Mouse (Mus musculus) MEL (cell line): ENCODE results near the gene Robo1. TPM values are rescaled to one million over a fixed set of nuclear protein-coding genes. Genes with fewer than 3 reads are reported as not detected.

Source experiments
- DNase-seq: peaks from one replicate; pipeline ENCODE4 v3.0.0; 2011; ENCODE audit warnings: low read depth, low spot score
- H3K27ac ChIP-seq: 2 replicates; pipeline ENCODE4 v1.5.1; 2012; ENCODE audit warnings: low read depth, mild to moderate bottlenecking, control low read depth, low read length, moderate library complexity; ENCODE audit not compliant: control insufficient read depth
- H3K27me3 ChIP-seq, 2 experiments: fragments of 150-350 bp in 1 of 2; sonication (generic) in 1 of 2; 2 replicates each; pipeline ENCODE4 v1.6.1; 2012; ENCODE audit warnings: low read length in 2 of 2, mild to moderate bottlenecking in 2 of 2, improper control_type of control experiment in 1 of 2, moderate library complexity in 1 of 2; ENCODE audit not compliant: insufficient read depth in 2 of 2, control insufficient read depth in 1 of 2
- H3K36me3 ChIP-seq, 2 experiments: 2 replicates each; pipeline ENCODE4 v1.6.1; 2012 to 2014; ENCODE audit warnings: low read length in 2 of 2, improper control_type of control experiment in 1 of 2, inconsistent platforms in 1 of 2, mild to moderate bottlenecking in 1 of 2; ENCODE audit not compliant: insufficient read depth in 2 of 2, control insufficient read depth in 1 of 2
- H3K4me1 ChIP-seq, 2 experiments: fragments of 150-350 bp in 1 of 2; sonication (generic) in 1 of 2; 2 replicates each; pipeline ENCODE4 v1.6.1; 2012; ENCODE audit warnings: low read length in 2 of 2, improper control_type of control experiment in 1 of 2, mild to moderate bottlenecking in 1 of 2; ENCODE audit not compliant: insufficient read depth in 2 of 2, control insufficient read depth in 1 of 2
- H3K4me3 ChIP-seq, 2 experiments: fragments of 150-350 bp in 1 of 2; sonication (generic) in 1 of 2; 2 replicates each; pipeline ENCODE4 v1.5.1; 2012; ENCODE audit warnings: low read depth in 2 of 2, low read length in 2 of 2, mild to moderate bottlenecking in 2 of 2, moderate library complexity in 2 of 2, control low read depth in 1 of 2, improper control_type of control experiment in 1 of 2; ENCODE audit not compliant: control insufficient read depth in 1 of 2, insufficient read depth in 1 of 2
- H3K79me2 ChIP-seq: 2 replicates; pipeline ENCODE4 v1.6.1; 2012; ENCODE audit warnings: mild to moderate bottlenecking, low read length, moderate library complexity; ENCODE audit not compliant: control insufficient read depth, poor library complexity, insufficient read depth
- H3K9ac ChIP-seq: 2 replicates; pipeline ENCODE4 v1.6.1; 2012; ENCODE audit warnings: low read depth, mild to moderate bottlenecking, control low read depth, low read length, moderate library complexity; ENCODE audit not compliant: control insufficient read depth, poor library complexity, severe bottlenecking
- H3K9me3 ChIP-seq: fragments of 150-350 bp; sonication (generic); replicated peaks from 2 replicates; pipeline ENCODE4 v1.6.1; 2012; ENCODE audit warnings: mild to moderate bottlenecking, low read length, improper control_type of control experiment, moderate library complexity; ENCODE audit not compliant: insufficient read depth
- CTCF ChIP-seq, 3 experiments: IDR thresholded peaks in 2 of 3; conservative IDR thresholded peaks in 1 of 3; 2 replicates each; pipeline ENCODE4 v1.5.1; 2011 to 2012; ENCODE audit warnings: low read length in 3 of 3, low read depth in 2 of 3, mild to moderate bottlenecking in 2 of 3, improper control_type of control experiment in 1 of 3, inconsistent platforms in 1 of 3, mixed read lengths in 1 of 3, moderate library complexity in 1 of 3; ENCODE audit not compliant: control insufficient read depth in 1 of 3, insufficient read depth in 1 of 3, poor library complexity in 1 of 3, severe bottlenecking in 1 of 3
- E2F4 ChIP-seq: IDR thresholded peaks from 2 replicates; pipeline ENCODE4 v1.6.1; 2011; ENCODE audit warnings: low read depth, low read length, improper control_type of control experiment, borderline replicate concordance
- ETS1 ChIP-seq: IDR thresholded peaks from 2 replicates; pipeline ENCODE4 v1.6.1; 2012; ENCODE audit warnings: low read depth, mild to moderate bottlenecking, inconsistent platforms, low read length, improper control_type of control experiment, moderate library complexity
- JUND ChIP-seq: IDR thresholded peaks from 2 replicates; pipeline ENCODE4 v1.6.1; 2011; ENCODE audit warnings: low read depth, mild to moderate bottlenecking, improper control_type of control experiment, low read length
- KAT2A ChIP-seq: conservative IDR thresholded peaks from 2 replicates; pipeline ENCODE4 v1.6.1; 2012; ENCODE audit warnings: low read depth, low read length, improper control_type of control experiment, inconsistent platforms
- MAFK ChIP-seq: IDR thresholded peaks from 2 replicates; pipeline ENCODE4 v1.6.1; 2011; ENCODE audit warnings: low read depth, mild to moderate bottlenecking, low read length, improper control_type of control experiment, borderline replicate concordance
- MXI1 ChIP-seq: IDR thresholded peaks from 2 replicates; pipeline ENCODE4 v1.6.1; 2011; ENCODE audit warnings: mild to moderate bottlenecking, low read depth, low read length, improper control_type of control experiment
- MYB ChIP-seq: IDR thresholded peaks from 2 replicates; pipeline ENCODE4 v1.6.1; 2011; ENCODE audit warnings: mild to moderate bottlenecking, low read depth, low read length, improper control_type of control experiment
- POLR2AphosphoS2 ChIP-seq: IDR thresholded peaks from 2 replicates; pipeline ENCODE4 v1.6.1; 2011; ENCODE audit warnings: low read length, improper control_type of control experiment
- POLR2AphosphoS5 ChIP-seq: IDR thresholded peaks from 2 replicates; pipeline ENCODE4 v1.6.1; 2012; ENCODE audit warnings: low read depth, borderline replicate concordance, mild to moderate bottlenecking, inconsistent platforms, low read length, moderate library complexity, mixed read lengths
- RCOR1 ChIP-seq: IDR thresholded peaks from 2 replicates; pipeline ENCODE4 v1.6.1; 2012; ENCODE audit warnings: low read depth, mild to moderate bottlenecking, inconsistent platforms, low read length, improper control_type of control experiment
- SMC3 ChIP-seq: IDR thresholded peaks from 2 replicates; pipeline ENCODE4 v1.6.1; 2011; ENCODE audit warnings: low read depth, low read length, improper control_type of control experiment
- TAL1 ChIP-seq: IDR thresholded peaks from 2 replicates; pipeline ENCODE4 v1.6.1; 2012; ENCODE audit warnings: mild to moderate bottlenecking, inconsistent platforms, low read length, moderate library complexity, mixed read lengths
- TCF12 ChIP-seq: IDR thresholded peaks from 2 replicates; pipeline ENCODE4 v1.6.1; 2014; ENCODE audit warnings: low read depth, mild to moderate bottlenecking, inconsistent platforms, low read length, improper control_type of control experiment, moderate library complexity
- UBTF ChIP-seq: IDR thresholded peaks from 2 replicates; pipeline ENCODE4 v1.6.1; 2012; ENCODE audit warnings: low read depth, mild to moderate bottlenecking, inconsistent platforms, low read length, improper control_type of control experiment, moderate library complexity, borderline replicate concordance; ENCODE audit not compliant: insufficient read depth
- ZC3H11A ChIP-seq: IDR thresholded peaks from 2 replicates; pipeline ENCODE4 v1.6.1; 2012; ENCODE audit warnings: low read depth, mild to moderate bottlenecking, inconsistent platforms, low read length, improper control_type of control experiment
- polyA plus RNA-seq, 2 experiments: library from polyadenylated mRNA; stranded (reverse) in 1 of 2; unstranded in 1 of 2; fragments of >175 nt in 1 of 2; fragments of >200 nt in 1 of 2; gene quantifications; 2 replicates each; pipeline versions ENCODE4 v1.2.1 to v1.2.4; 2012; ENCODE audit warnings: low replicate concordance in 2 of 2, low read depth in 1 of 2; ENCODE audit not compliant: insufficient read length in 2 of 2, insufficient read depth in 1 of 2, missing spikeins in 1 of 2
- total RNA-seq: library from RNA; depleted of rRNA; stranded (reverse); fragments of 300-350 nt; gene quantifications from 2 replicates; pipeline ENCODE4 v1.2.3, GENCODE M21; 2012

Gene Robo1
- total and polyA plus RNA-seq, 3 experiments = not detected

DNA sequence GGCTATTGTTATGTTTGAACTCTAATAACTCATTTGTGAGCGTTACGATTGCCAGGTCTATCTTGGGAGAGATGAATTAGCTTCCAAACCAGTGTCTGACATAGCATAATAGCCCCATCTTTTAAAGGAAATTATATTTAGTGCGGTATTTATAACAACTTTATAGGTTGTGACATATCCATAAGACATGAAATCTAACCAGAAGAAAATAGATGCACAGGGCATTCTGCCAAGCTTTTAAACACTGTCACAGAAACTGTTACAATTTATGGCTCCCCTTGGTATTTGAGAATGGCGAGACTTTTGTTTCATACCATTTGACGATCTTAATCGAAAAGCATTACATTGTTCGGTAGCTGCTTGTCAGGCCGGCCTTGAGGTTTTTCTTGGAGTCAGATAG, 632.7 kb downstream of the Robo1 start:
- Histone ChIP-seq H3K9me3 (no peaks in the 10 kb centered on the region), H3K27me3 (no peaks in the 10 kb centered on the region), H3K36me3 (no peaks in the 10 kb centered on the region), H3K27ac (no peak overlapping the region), H3K9ac (no peak overlapping the region), H3K4me3 (no peak overlapping the region), H3K79me2 (no peaks in the 10 kb centered on the region), H3K4me1 (no peaks in the 10 kb centered on the region)
- DNase-seq = no peak
- no peak for TF ChIP-seq ZC3H11A
- TF ChIP-seq ETS1 = no peak
- no peak for TF ChIP-seq POLR2AphosphoS5
- TF ChIP-seq CTCF (IDR thresholded peaks at IDR 0.05 in 2 of 3, conservative IDR thresholded peaks at IDR 0.05 in 1 of 3; ENCODE audit: control insufficient read depth in 1 of 3, insufficient read depth in 1 of 3, low read depth in 2 of 3, low read length in 3 of 3, poor library complexity in 1 of 3, severe bottlenecking in 1 of 3) = no peak
- no peak for TF ChIP-seq POLR2AphosphoS2
- TF ChIP-seq KAT2A = no peak
- TF ChIP-seq RCOR1 = no peak
- TF ChIP-seq JUND = no peak
- TF ChIP-seq MAFK = no peak
- no peak for TF ChIP-seq E2F4
- TF ChIP-seq TAL1 = no peak
- no peak for TF ChIP-seq SMC3
- no peak for TF ChIP-seq MXI1

DNA sequence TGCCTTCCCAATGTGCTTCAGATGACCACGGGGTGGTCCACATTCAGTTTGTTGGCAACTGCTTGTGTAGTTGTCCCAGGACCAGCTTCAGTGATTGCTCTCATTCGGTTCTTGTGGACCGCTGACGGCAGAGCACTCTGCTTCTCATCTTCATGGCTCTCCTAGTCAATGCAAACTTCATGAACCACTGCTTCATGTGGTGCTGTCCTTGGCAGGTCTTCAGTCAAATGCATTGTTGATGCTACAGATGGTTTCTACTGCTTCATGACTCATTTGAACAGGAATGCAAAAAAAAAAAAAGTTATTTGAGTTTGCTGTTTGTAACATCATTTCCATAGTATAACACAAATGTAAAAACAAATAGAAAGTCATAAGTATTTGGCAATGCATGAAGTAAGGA, 636.3 kb downstream of the Robo1 start:
- Histone ChIP-seq H3K36me3 (no peaks in the 10 kb centered on the region), H3K27ac (no peak overlapping the region), H3K27me3 (no peaks in the 10 kb centered on the region), H3K4me1 (no peaks in the 10 kb centered on the region), H3K79me2 (no peaks in the 10 kb centered on the region), H3K9ac (no peak overlapping the region), H3K9me3 (no peaks in the 10 kb centered on the region), H3K4me3 (no peak overlapping the region)
- no peak for DNase-seq
- TF ChIP-seq MYB = no peak
- TF ChIP-seq, all 39 proteins: peak for 0

DNA sequence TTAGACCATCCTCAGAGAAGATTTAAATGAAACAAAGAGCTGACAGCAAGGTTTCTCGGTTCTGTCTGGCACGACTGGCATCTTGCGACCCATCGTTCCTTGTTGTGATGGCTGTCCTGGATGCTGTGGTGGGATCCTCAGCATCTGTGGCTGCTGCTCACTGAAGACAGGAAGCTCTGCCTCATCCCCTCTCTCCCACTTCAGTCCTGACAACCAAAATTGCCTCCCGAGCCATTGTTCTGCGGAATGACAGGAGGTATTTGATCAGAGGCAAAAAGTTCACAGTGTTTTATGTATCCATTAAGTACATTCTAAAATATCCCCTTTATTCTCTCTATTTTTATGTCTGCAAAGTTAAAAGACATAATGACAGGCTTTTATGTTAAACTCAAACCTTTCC, 643.9 kb downstream of the Robo1 start:
- Histone ChIP-seq H3K79me2 (no peaks in the 10 kb centered on the region), H3K36me3 (no peaks in the 10 kb centered on the region), H3K27ac (no peak overlapping the region), H3K4me1 (no peaks in the 10 kb centered on the region), H3K4me3 (no peak overlapping the region), H3K9ac (no peak overlapping the region), H3K27me3 (no peaks in the 10 kb centered on the region), H3K9me3 (no peaks in the 10 kb centered on the region)
- no peak for DNase-seq
- no peak for TF ChIP-seq TCF12
- TF ChIP-seq KAT2A = no peak
- no peak for TF ChIP-seq UBTF
